Mouse (Mus musculus): ENCODE measurements around the gene Nsd1. TPM values are rescaled to one million over a fixed set of nuclear protein-coding genes. Genes with fewer than 3 reads are reported as not detected.

Gene Nsd1
- polyA plus RNA-seq, 1 experiment from 2014 or later: 70.7 TPM

DNA sequence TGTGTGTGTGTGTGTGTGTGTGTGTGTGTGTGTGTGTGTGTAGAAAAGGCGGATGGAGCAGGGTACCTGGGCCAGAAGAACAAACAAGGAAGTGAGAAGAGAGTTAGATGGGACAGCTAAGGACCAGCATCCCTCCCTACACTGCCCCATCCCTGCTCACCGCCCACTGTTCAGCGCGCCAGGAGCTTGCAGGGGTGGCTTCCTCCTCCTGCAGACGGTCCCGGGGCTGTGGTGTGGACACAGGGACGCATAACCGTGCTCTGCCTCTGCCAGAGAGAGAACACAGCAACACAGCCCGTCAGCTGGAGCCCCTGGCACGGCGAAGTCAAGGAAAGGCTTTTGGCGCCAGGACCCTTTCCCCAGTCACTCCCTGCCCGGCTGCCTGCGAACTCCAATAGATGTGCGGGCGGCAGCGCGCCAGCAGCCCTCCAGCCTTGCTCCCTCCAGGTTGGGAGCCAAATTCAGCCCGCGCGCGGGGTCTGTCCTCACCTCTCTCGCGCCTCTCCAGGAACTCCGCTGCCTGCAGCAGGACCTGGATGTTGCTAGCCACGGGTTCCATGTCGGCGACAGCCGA, 119.6 kb downstream of the Nsd1 start:
- peaks cover 31% of the 10 kb centered on the region for H3K36me3 ChIP-seq
- peaks cover 46% of the 10 kb centered on the region for H3K4me1 ChIP-seq
- peak overlapping the region; percentile 77 for H3K4me3 ChIP-seq
- DNase-seq (ENCODE audit: low spot score): no peak
- 1% methylated on average over 29 of the region's 29 CpGs for WGBS
- no peaks in the 10 kb centered on the region for H3K9me3 ChIP-seq (replicated peaks)
- peak overlapping the region; percentile 98 for H3K27ac ChIP-seq (replicated peaks)
- H3K27me3 ChIP-seq (ENCODE audit: low read depth, poor library complexity, severe bottlenecking): peaks cover 25% of the 10 kb centered on the region

- Histone ChIP-seq H3K9me3 (replicated peaks) (no peaks in the 10 kb centered on the region), H3K27ac (replicated peaks) (peak within 1 kb of the TSS; percentile 98), H3K36me3 (peaks cover 24% of the 10 kb centered on the region), H3K4me1 (peaks cover 46% of the 10 kb centered on the region), H3K27me3 (ENCODE audit: low read depth, poor library complexity, severe bottlenecking) (peaks cover 25% of the 10 kb centered on the region), H3K4me3 (peak within 1 kb of the TSS; percentile 77)
- under 1% methylated on average over 82 of the region's 82 CpGs for WGBS
- peak; percentile 92 for DNase-seq (ENCODE audit: low spot score)
Observed at GRCm38 (mm10) chr13:55329683-55330566, 120.3 kb downstream of the Nsd1 start, which contains the start of gene Mxd3. Mxd3 (minus strand) TSS chr13:55329823.

DNA sequence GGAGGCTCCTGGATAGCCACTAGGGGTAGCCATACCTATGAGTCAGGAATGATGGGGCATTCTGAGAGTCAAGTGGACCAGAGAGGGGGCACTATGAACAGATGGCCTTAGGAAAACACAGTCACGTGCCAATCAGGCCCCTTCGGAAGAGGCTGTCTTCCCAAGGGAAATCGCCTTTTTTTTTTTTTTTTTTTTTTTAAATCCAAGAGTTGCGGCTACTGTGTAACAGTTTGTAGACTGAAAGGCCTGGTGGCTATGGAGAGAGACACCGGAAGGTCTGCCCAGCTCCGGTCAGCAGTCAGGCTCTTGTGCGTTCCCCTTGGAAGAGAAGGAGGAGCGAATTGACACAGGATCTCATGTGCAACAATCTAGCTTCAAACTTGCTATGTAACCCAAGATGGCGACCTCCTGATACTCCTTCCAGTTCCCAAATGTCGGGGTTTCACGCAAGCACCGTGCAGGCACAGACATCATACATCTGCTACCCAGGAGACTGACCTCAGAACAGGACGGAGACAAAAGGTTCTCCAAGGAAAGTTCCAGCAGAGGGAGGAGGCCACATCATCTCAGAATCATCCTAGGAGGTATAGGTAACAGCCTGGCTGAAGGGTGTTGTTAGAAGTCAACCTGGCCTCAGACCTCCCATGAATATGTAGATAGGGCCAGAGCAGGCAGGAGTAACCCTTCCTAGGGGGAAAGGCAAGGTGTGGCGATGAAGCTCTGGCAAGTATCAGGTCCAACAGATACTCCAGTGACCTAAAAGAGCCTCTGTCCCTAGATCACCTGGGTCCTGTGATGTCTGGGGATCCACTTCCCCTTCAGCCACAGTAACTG, 121.2 kb downstream of the Nsd1 start:
- no peak for DNase-seq (ENCODE audit: low spot score)
- H3K27ac ChIP-seq (replicated peaks): peak overlapping the region; percentile 98
- peaks cover 46% of the 10 kb centered on the region for H3K4me1 ChIP-seq
- no peaks in the 10 kb centered on the region for H3K9me3 ChIP-seq (replicated peaks)
- H3K4me3 ChIP-seq: peak overlapping the region; percentile 77
- 51% methylated on average over 14 of the region's 14 CpGs for WGBS
- peaks cover 25% of the 10 kb centered on the region for H3K27me3 ChIP-seq (ENCODE audit: low read depth, poor library complexity, severe bottlenecking)
- H3K36me3 ChIP-seq: peaks cover 15% of the 10 kb centered on the region

- peaks cover 45% of the 10 kb centered on the region for H3K4me1 ChIP-seq
- H3K36me3 ChIP-seq: no peaks in the 10 kb centered on the region
- DNase-seq (ENCODE audit: low spot score): no peak
- H3K27ac ChIP-seq (replicated peaks): no peak overlapping the region
- 94% methylated on average over 3 of the region's 3 CpGs for WGBS
- H3K27me3 ChIP-seq (ENCODE audit: low read depth, poor library complexity, severe bottlenecking): peaks cover 25% of the 10 kb centered on the region
- H3K9me3 ChIP-seq (replicated peaks): no peaks in the 10 kb centered on the region
- H3K4me3 ChIP-seq: no peak overlapping the region
Observed at GRCm38 (mm10) chr13:55332331-55332730, 122.7 kb downstream of the Nsd1 start.

DNA sequence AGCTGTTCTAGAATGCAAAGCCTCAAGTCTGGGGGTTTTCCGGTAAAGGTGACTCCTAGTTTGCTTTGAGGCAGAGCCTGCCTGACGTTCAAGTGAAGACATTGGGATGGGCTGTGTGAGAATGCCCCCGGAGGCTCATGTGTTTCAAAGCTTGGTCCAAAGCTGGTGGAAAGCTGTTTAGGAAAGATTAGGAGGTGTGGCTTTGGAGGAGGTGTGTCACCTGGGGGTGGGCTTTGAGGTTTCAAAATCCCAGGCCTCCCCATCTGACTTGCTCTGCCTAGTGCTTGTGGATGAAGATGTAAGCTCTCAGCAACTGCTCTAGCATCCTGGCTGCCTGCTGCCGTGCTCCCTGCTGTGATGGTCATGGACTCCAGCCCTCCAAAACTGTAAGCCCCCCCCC, 126.1 kb downstream of the Nsd1 start:
- DNase-seq (ENCODE audit: low spot score): no peak
- Histone ChIP-seq H3K27ac (replicated peaks) (no peak overlapping the region), H3K9me3 (replicated peaks) (no peaks in the 10 kb centered on the region), H3K4me1 (peaks cover 14% of the 10 kb centered on the region), H3K4me3 (no peak overlapping the region), H3K36me3 (no peaks in the 10 kb centered on the region), H3K27me3 (ENCODE audit: low read depth, poor library complexity, severe bottlenecking) (0 out of 2 replicates have a peak, but pooled peaks cover 14% of the 10 kb centered on the region)
- WGBS: 84% methylated on average over 4 of the region's 4 CpGs

GRCm38 (mm10) chr13:55337341-55337975, 127.9 kb downstream of the Nsd1 start:
- Histone ChIP-seq H3K36me3 (no peaks in the 10 kb centered on the region), H3K4me1 (peaks cover 7% of the 10 kb centered on the region), H3K9me3 (replicated peaks) (no peaks in the 10 kb centered on the region), H3K4me3 (no peak overlapping the region), H3K27me3 (ENCODE audit: low read depth, poor library complexity, severe bottlenecking) (no peaks in the 10 kb centered on the region), H3K27ac (replicated peaks) (no peak overlapping the region)
- DNase-seq (ENCODE audit: low spot score): no peak
- 75% methylated on average over 10 of the region's 10 CpGs for WGBS

GRCm38 (mm10) chr13:55338131-55339054, 128.8 kb downstream of the Nsd1 start:
- Histone ChIP-seq H3K27ac (replicated peaks) (no peak overlapping the region), H3K4me1 (peaks cover 10% of the 10 kb centered on the region), H3K27me3 (ENCODE audit: low read depth, poor library complexity, severe bottlenecking) (no peaks in the 10 kb centered on the region), H3K36me3 (no peaks in the 10 kb centered on the region), H3K9me3 (replicated peaks) (no peaks in the 10 kb centered on the region), H3K4me3 (no peak overlapping the region)
- 71% methylated on average over 12 of the region's 12 CpGs for WGBS
- DNase-seq (ENCODE audit: low spot score): no peak

DNA sequence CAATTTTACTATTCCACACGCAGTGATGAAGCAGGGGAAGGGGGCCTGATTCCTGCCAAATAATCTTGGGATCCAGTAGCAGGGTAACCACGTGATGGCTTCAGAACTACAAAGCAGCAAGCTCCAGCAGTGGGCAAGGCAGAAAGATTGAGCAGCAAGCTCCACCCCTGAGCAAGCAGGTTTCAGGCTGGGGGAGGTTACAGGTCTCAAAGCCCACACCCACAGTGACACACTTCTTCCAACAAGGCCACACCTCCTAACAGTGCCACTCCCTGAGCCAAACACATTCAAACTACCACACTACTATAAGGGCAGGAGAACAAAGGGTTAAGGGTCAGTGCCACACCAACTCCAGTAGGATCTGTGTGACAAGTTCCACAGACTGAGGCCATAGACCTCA, 129.7 kb downstream of the Nsd1 start:
- 45% methylated on average over 2 of the region's 2 CpGs for WGBS
- DNase-seq (ENCODE audit: low spot score): no peak
- H3K27ac ChIP-seq (replicated peaks): no peak overlapping the region

DNA sequence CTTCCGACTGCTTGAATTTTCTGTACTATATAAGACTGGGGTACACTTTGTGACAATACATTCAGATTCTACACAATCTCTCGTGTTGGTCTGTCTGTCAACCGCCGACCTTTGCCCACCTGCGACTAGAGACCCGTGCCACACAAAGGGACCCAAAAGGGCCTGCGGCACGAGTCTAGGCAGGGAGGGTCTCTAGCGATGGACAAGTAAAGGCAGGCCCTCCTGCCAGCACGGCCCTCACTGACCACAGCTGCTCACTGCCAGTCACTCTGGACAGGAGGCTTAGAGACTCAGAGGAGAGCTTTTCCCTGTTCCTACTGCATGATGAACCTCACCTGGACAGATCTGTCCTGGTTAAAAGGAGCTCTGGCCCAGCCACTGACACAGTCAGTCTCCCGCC, 132.9 kb downstream of the Nsd1 start:
- Histone ChIP-seq H3K27me3 (ENCODE audit: low read depth, poor library complexity, severe bottlenecking) (no peaks in the 10 kb centered on the region), H3K9me3 (replicated peaks) (no peaks in the 10 kb centered on the region), H3K27ac (replicated peaks) (no peak overlapping the region), H3K4me1 (peaks cover 5% of the 10 kb centered on the region), H3K36me3 (peaks cover 38% of the 10 kb centered on the region), H3K4me3 (no peak overlapping the region)
- no peak for DNase-seq (ENCODE audit: low spot score)
- 53% methylated on average over 11 of the region's 11 CpGs for WGBS

More for the DNA sequence above, 129.7 kb downstream of the Nsd1 start:
- peaks cover 6% of the 10 kb centered on the region for H3K36me3 ChIP-seq
- no peaks in the 10 kb centered on the region for H3K9me3 ChIP-seq (replicated peaks)
- H3K4me1 ChIP-seq: peaks cover 10% of the 10 kb centered on the region
- no peak overlapping the region for H3K4me3 ChIP-seq
- H3K27me3 ChIP-seq (ENCODE audit: low read depth, poor library complexity, severe bottlenecking): no peaks in the 10 kb centered on the region

- no peaks in the 10 kb centered on the region for H3K9me3 ChIP-seq (replicated peaks)
- no peak overlapping the region for H3K4me3 ChIP-seq
- H3K36me3 ChIP-seq: peaks cover 55% of the 10 kb centered on the region
- H3K27me3 ChIP-seq (ENCODE audit: low read depth, poor library complexity, severe bottlenecking): no peaks in the 10 kb centered on the region
- H3K4me1 ChIP-seq: peaks cover 3% of the 10 kb centered on the region; the same call in 1 of the 2 replicates
- H3K27ac ChIP-seq (replicated peaks): no peak overlapping the region
- no peak for DNase-seq (ENCODE audit: low spot score)
- WGBS: 90% methylated on average over 7 of the region's 7 CpGs
Observed at GRCm38 (mm10) chr13:55344286-55344685, 134.7 kb downstream of the Nsd1 start.

GRCm38 (mm10) chr13:55346745-55347144, 137.2 kb downstream of the Nsd1 start:
- WGBS: 94% methylated on average over 11 of the region's 11 CpGs
- Histone ChIP-seq H3K4me3 (no peak overlapping the region), H3K9me3 (replicated peaks) (no peaks in the 10 kb centered on the region), H3K4me1 (peaks cover 3% of the 10 kb centered on the region; the same call in 1 of the 2 replicates), H3K27ac (replicated peaks) (no peak overlapping the region), H3K27me3 (ENCODE audit: low read depth, poor library complexity, severe bottlenecking) (no peaks in the 10 kb centered on the region), H3K36me3 (peaks cover 78% of the 10 kb centered on the region)
- DNase-seq (ENCODE audit: low spot score): no peak

Data from midbrain, embryonic 10.5 days (tissue).